Mouse (Mus musculus) CH12.LX (cell line): ENCODE measurements at regions not wholly inside any gene's neighbourhood (a gene's known extent, or its start where the extent isn't known, plus 50 kb on each side); places are given as distances from the start of the nearest gene placed in this dataset.

ENCODE experiments used
- DNase-seq: peaks from one replicate; pipeline ENCODE4 v3.0.0-alpha.2; 2013; ENCODE audit errors: extremely low read depth
- H3K27ac ChIP-seq: 2 replicates; pipeline ENCODE4 v1.5.1; 2012; ENCODE audit warnings: low read depth, mild to moderate bottlenecking, control low read depth, moderate library complexity; ENCODE audit not compliant: insufficient read depth
- H3K27me3 ChIP-seq: replicated peaks from 2 replicates; pipeline ENCODE3; 2012; ENCODE audit warnings: inconsistent platforms
- H3K36me3 ChIP-seq, 2 experiments: replicated peaks in 1 of 2; 2 replicates each; pipeline versions ENCODE3 to v1.6.1; 2012; ENCODE audit warnings: inconsistent platforms in 1 of 2, low read length in 1 of 2, mild to moderate bottlenecking in 1 of 2, mixed read lengths in 1 of 2, moderate library complexity in 1 of 2; ENCODE audit not compliant: control insufficient read depth in 1 of 2, insufficient read depth in 1 of 2
- H3K4me1 ChIP-seq, 2 experiments: 2 replicates each; pipeline ENCODE4 v1.6.1; 2012; ENCODE audit warnings: inconsistent platforms in 1 of 2, moderate library complexity in 1 of 2; ENCODE audit not compliant: insufficient read depth in 2 of 2, control insufficient read depth in 1 of 2
- H3K4me2 ChIP-seq: 2 replicates; pipeline ENCODE4 v1.6.1; 2012; ENCODE audit warnings: low read depth, mild to moderate bottlenecking, control low read depth; ENCODE audit not compliant: poor library complexity, insufficient read depth, severe bottlenecking
- H3K4me3 ChIP-seq, 3 experiments: fragments of 150-350 bp in 1 of 3; sonication (generic) in 1 of 3; replicated peaks in 1 of 3; 2 replicates each; pipeline versions ENCODE3 to v1.5.1; 2011 to 2012; ENCODE audit warnings: low read depth in 2 of 3, low read length in 2 of 3, mild to moderate bottlenecking in 2 of 3, moderate library complexity in 2 of 3, control low read depth in 1 of 3, improper control_type of control experiment in 1 of 3, inconsistent platforms in 1 of 3, mixed read lengths in 1 of 3; ENCODE audit not compliant: poor library complexity in 1 of 3
- H3K79me2 ChIP-seq: replicated peaks from 2 replicates; pipeline ENCODE4 v1.6.1; 2012; ENCODE audit warnings: mild to moderate bottlenecking, moderate library complexity; ENCODE audit not compliant: control insufficient read depth, poor library complexity, insufficient read depth, severe bottlenecking; ENCODE audit errors: extremely low read depth
- H3K9ac ChIP-seq: 2 replicates; pipeline ENCODE4 v1.6.1; 2012; ENCODE audit warnings: low read depth, mild to moderate bottlenecking, control low read depth, moderate library complexity; ENCODE audit not compliant: insufficient read depth
- H3K9me3 ChIP-seq: replicated peaks from 2 replicates; pipeline ENCODE3; 2012; ENCODE audit warnings: low read length, inconsistent platforms, mixed read lengths
- CHD1 ChIP-seq: IDR thresholded peaks from 2 replicates; pipeline ENCODE4 v1.6.1; 2012; ENCODE audit warnings: low read depth, low read length, improper control_type of control experiment, inconsistent platforms
- CTCF ChIP-seq, 2 experiments: IDR thresholded peaks in 1 of 2; conservative IDR thresholded peaks in 1 of 2; 2 replicates each; pipeline ENCODE4 v1.5.1; 2011 to 2012; ENCODE audit warnings: low read depth in 2 of 2, low read length in 2 of 2, improper control_type of control experiment in 1 of 2, inconsistent platforms in 1 of 2, mild to moderate bottlenecking in 1 of 2, moderate library complexity in 1 of 2
- E2F4 ChIP-seq: IDR thresholded peaks from 2 replicates; pipeline ENCODE4 v1.6.1; 2011; ENCODE audit warnings: low read depth, low read length, improper control_type of control experiment; ENCODE audit not compliant: insufficient replicate concordance
- ELF1 ChIP-seq: IDR thresholded peaks from 2 replicates; pipeline ENCODE4 v1.6.1; 2014; ENCODE audit warnings: low read depth, mild to moderate bottlenecking, inconsistent platforms, low read length, improper control_type of control experiment
- ETS1 ChIP-seq: conservative IDR thresholded peaks from 2 replicates; pipeline ENCODE4 v1.6.1; 2012; ENCODE audit warnings: low read depth, mild to moderate bottlenecking, inconsistent platforms, low read length, improper control_type of control experiment, moderate library complexity
- GABPA ChIP-seq: IDR thresholded peaks from 2 replicates; pipeline ENCODE4 v1.6.1; 2012; ENCODE audit warnings: low read depth, low read length, improper control_type of control experiment, inconsistent platforms; ENCODE audit not compliant: insufficient replicate concordance
- IRF4 ChIP-seq: IDR thresholded peaks from 2 replicates; pipeline ENCODE4 v1.6.1; 2014; ENCODE audit warnings: low read depth, mild to moderate bottlenecking, inconsistent platforms, low read length, improper control_type of control experiment
- JUN ChIP-seq: IDR thresholded peaks from 2 replicates; pipeline ENCODE4 v1.6.1; 2011; ENCODE audit warnings: low read depth, mild to moderate bottlenecking, low read length, improper control_type of control experiment, moderate library complexity; ENCODE audit not compliant: insufficient read depth
- KAT2A ChIP-seq: IDR thresholded peaks from 2 replicates; pipeline ENCODE4 v1.6.1; 2012; ENCODE audit warnings: low read length, improper control_type of control experiment, inconsistent platforms; ENCODE audit not compliant: insufficient replicate concordance
- MAFK ChIP-seq: IDR thresholded peaks from 2 replicates; pipeline ENCODE4 v1.6.1; 2011; ENCODE audit warnings: low read length, improper control_type of control experiment; ENCODE audit not compliant: insufficient replicate concordance
- MAX ChIP-seq: IDR thresholded peaks from 2 replicates; pipeline ENCODE4 v1.6.1; 2011; ENCODE audit warnings: low read length, improper control_type of control experiment
- MAZ ChIP-seq: IDR thresholded peaks from 2 replicates; pipeline ENCODE4 v1.6.1; 2012; ENCODE audit warnings: low read depth, mild to moderate bottlenecking, inconsistent platforms, low read length, improper control_type of control experiment, moderate library complexity
- MEF2A ChIP-seq: IDR thresholded peaks from 2 replicates; pipeline ENCODE4 v1.6.1; 2014; ENCODE audit warnings: low read depth, mild to moderate bottlenecking, inconsistent platforms, low read length, improper control_type of control experiment, borderline replicate concordance
- MXI1 ChIP-seq: IDR thresholded peaks from 2 replicates; pipeline ENCODE4 v1.6.1; 2011; ENCODE audit warnings: mild to moderate bottlenecking, low read depth, low read length, improper control_type of control experiment
- NELFE ChIP-seq: IDR thresholded peaks from 2 replicates; pipeline ENCODE4 v1.6.1; 2011; ENCODE audit warnings: low read depth, low read length, improper control_type of control experiment
- NRF1 ChIP-seq: IDR thresholded peaks from 2 replicates; pipeline ENCODE4 v1.6.1; 2014; ENCODE audit warnings: low read depth, mild to moderate bottlenecking, inconsistent platforms, low read length, improper control_type of control experiment, moderate library complexity
- PAX5 ChIP-seq: IDR thresholded peaks from 2 replicates; pipeline ENCODE4 v1.6.1; 2012; ENCODE audit warnings: low read length, inconsistent platforms, mixed read lengths
- RCOR1 ChIP-seq: conservative IDR thresholded peaks from 2 replicates; pipeline ENCODE4 v1.6.1; 2012; ENCODE audit warnings: low read depth, mild to moderate bottlenecking, inconsistent platforms, low read length, improper control_type of control experiment
- SMC3 ChIP-seq: IDR thresholded peaks from 2 replicates; pipeline ENCODE4 v1.6.1; 2011; ENCODE audit warnings: low read depth, low read length, improper control_type of control experiment
- USF2 ChIP-seq: conservative IDR thresholded peaks from 2 replicates; pipeline ENCODE4 v1.6.1; 2011; ENCODE audit warnings: low read depth, low read length, improper control_type of control experiment
- ZC3H11A ChIP-seq: IDR thresholded peaks from 2 replicates; pipeline ENCODE4 v1.6.1; 2012; ENCODE audit warnings: low read depth, mild to moderate bottlenecking, inconsistent platforms, low read length, improper control_type of control experiment
- ZMIZ1 ChIP-seq: IDR thresholded peaks from 2 replicates; pipeline ENCODE4 v1.6.1; 2012; ENCODE audit warnings: low read depth, mild to moderate bottlenecking, inconsistent platforms, low read length, improper control_type of control experiment
- dilution Hi-C: fragments of 300-500 bp; cut with MboI; formaldehyde crosslinking; loops from 2 replicates; pipeline ENCODE4 v1.14.3; 2020; ENCODE audit warnings: low sequenced_read_pairs; ENCODE audit not compliant: extremely low pct_unique_long_range_greater_than_20kb, extremely low pct_ligation_motif_present
- in situ Hi-C: fragments of 300-500 bp; cut with MboI; formaldehyde crosslinking; loops from 3 replicates; pipeline ENCODE4 v1.14.3; 2019; ENCODE audit warnings: low sequenced_read_pairs, low pct_ligation_motif_present, low pct_unique_long_range_greater_than_20kb, mixed read lengths

DNA sequence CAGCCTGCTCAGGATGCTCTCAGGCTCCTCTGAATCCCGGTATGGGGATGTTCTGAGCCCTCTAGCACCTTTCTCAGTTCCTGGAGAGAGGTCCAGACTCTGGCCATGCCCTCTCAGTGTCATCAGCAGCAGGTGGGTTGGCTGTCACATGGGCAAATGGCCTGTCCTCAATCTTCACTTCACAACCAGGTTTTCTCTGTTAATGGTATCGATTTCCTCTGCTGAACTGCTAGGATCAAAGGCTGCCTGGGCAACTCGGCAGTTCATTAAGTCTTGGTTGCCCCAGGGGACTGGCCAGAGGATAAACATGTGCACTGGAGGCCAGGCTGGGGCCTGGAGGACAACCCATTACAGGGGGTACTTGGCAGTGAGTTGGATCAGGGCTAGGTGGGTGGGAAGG lies 156.2 kb downstream of the Trim29 start:
- no peaks in the 10 kb centered on the region for H3K79me2 ChIP-seq
- H3K9ac ChIP-seq, result no peak overlapping the region
- dilution Hi-C loops (no loop called here), in situ Hi-C loops (no loop called here)
- H3K4me1 ChIP-seq, result no peaks in the 10 kb centered on the region
- H3K4me2 ChIP-seq, result no peak overlapping the region
- no peak for TF ChIP-seq GABPA
- no peak for TF ChIP-seq MAX
- TF ChIP-seq PAX5, result no peak
- TF ChIP-seq USF2, result no peak
- H3K9me3 ChIP-seq, result no peaks in the 10 kb centered on the region
- H3K4me3 ChIP-seq, result no peak overlapping the region
- H3K27me3 ChIP-seq, result peaks cover 94% of the 10 kb centered on the region
- no peak for DNase-seq
- no peak overlapping the region for H3K27ac ChIP-seq
- H3K36me3 ChIP-seq, result no peaks in the 10 kb centered on the region

GRCm38 (mm10) chr9:43469215-43469614 lies 158.6 kb downstream of the Trim29 start:
- Histone ChIP-seq H3K79me2 (no peaks in the 10 kb centered on the region), H3K36me3 (no peaks in the 10 kb centered on the region), H3K4me1 (no peaks in the 10 kb centered on the region), H3K9me3 (no peaks in the 10 kb centered on the region), H3K27me3 (peaks cover 93% of the 10 kb centered on the region), H3K4me3 (no peak overlapping the region), H3K9ac (no peak overlapping the region), H3K27ac (no peak overlapping the region), H3K4me2 (no peak overlapping the region)
- no peak for DNase-seq
- dilution Hi-C loops, result no loop called here
- TF ChIP-seq CTCF (conservative IDR thresholded peaks at IDR 0.05 in 1 of 2, IDR thresholded peaks at IDR 0.05 in 1 of 2; ENCODE audit: low read depth in 2 of 2, low read length in 2 of 2) (no peak), MAFK (no peak), RCOR1 (no peak), ZC3H11A (no peak), MXI1 (no peak), ELF1 (no peak), E2F4 (no peak), MAZ (no peak), USF2 (no peak), SMC3 (no peak), IRF4 (no peak), NELFE (no peak), JUN (no peak), GABPA (no peak), MEF2A (no peak), ZMIZ1 (no peak), CHD1 (no peak), ETS1 (no peak), KAT2A (no peak), NRF1 (no peak)
- in situ Hi-C loops, result no loop called here
